Mouse (Mus musculus): Measurements from ENCODE around the gene Pdzrn3. TPM values are rescaled to one million over a fixed set of nuclear protein-coding genes. Genes with fewer than 3 reads are reported as not detected.

The Pdzrn3 gene
- total RNA-seq (2023): under 1 TPM in 1 of 2 experiments, not detected in 1; 0.21 TPM

DNA sequence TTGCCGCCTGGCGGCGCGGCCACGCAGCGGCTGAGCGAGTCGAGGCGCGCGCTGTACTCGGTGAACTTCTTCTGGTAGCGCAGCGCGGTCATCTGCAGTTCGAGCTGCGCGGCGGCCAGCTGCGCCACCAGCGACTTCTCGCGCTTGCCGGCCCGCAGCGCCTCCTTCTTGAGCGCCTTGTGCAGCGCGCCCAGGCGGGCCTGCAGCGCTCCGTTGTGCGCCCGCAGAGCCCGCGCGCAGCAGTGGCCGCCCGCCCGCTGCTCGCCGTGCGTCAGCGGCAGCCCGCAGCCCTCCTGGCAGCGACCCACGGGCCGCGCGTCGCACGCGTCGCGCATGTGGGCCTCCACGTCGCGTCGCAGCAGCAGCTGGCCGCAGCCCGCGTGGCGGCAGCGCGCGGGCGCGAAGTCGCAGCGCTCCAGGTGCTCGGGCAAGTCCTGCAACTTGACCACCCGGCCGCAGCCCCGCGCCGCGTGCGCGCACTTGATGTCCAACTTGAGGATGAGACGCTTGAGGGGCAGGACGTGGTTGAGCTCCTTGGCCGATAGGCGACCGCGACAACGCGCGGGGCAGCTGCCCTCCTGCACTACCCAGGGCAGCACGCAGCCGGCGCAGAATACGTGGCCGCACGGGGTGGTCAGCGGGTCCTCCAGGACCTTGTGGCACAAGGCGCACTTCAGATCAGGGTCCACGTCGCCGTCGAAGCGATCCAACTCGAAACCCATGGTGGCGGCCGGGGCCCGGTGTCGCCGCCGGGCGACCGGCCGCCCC, at the start of gene Pdzrn3:
Gene Pdzrn3 (minus strand): TSS at position 731 of the 768 bp plus-strand sequence.

Measured in monocyte, adult 59 days (primary cell).